Mouse (Mus musculus) olfactory bulb, adult 2 months (tissue): ENCODE measurements around the gene Dguok.

Source experiments
- CTCF ChIP-seq: fragments of 200-500 bp; IDR thresholded peaks from 2 replicates; pipeline ENCODE4 v1.5.1; 2012; ENCODE audit warnings: low read depth, mild to moderate bottlenecking, low read length, moderate library complexity; ENCODE audit not compliant: insufficient read depth
- POLR2A ChIP-seq: fragments of 200-500 bp; IDR thresholded peaks from 2 replicates; pipeline ENCODE4 v1.6.1; 2012; ENCODE audit warnings: mild to moderate bottlenecking, low read depth, low read length, moderate library complexity; ENCODE audit not compliant: insufficient read depth

- no peak for TF ChIP-seq CTCF
- no peak for TF ChIP-seq POLR2A
Observed at GRCm38 (mm10) chr6:83475431-83475830, 31.3 kb downstream of the Dguok start.
